Mouse (Mus musculus) cortical plate, adult 2 months (tissue): ENCODE measurements around the gene Urod.

Experiments
- CTCF ChIP-seq: fragments of 200-500 bp; IDR thresholded peaks from 2 replicates; pipeline ENCODE4 v1.5.1; 2011; ENCODE audit warnings: mild to moderate bottlenecking, control low read depth, low read length; ENCODE audit not compliant: insufficient read depth; ENCODE audit errors: extremely low read depth
- POLR2A ChIP-seq: fragments of 200-500 bp; IDR thresholded peaks from 2 replicates; pipeline ENCODE4 v1.6.1; 2011; ENCODE audit warnings: mild to moderate bottlenecking, low read length, control low read depth; ENCODE audit not compliant: insufficient read depth; ENCODE audit errors: extremely low read depth

- TF ChIP-seq POLR2A: no peak
- no peak for TF ChIP-seq CTCF
These were observed 20.7 kb upstream of the Urod start for GRCm38 (mm10) chr4:117014901-117015415.
